Mouse (Mus musculus) lung, adult 2 months (tissue): ENCODE results near the gene Ppox. TPM values are rescaled to one million over a fixed set of nuclear protein-coding genes. Genes with fewer than 3 reads are reported as not detected.
"Not testable (repeated sequence)": the region's sequence is repeated elsewhere in the genome, so short reads cannot be mapped to it uniquely, and the experiment has no call there.

Experiments
- DNase-seq: peaks from one replicate; pipeline ENCODE4 v3.0.0; 2022
- H3K4me1 ChIP-seq: fragments of 200-500 bp; 2 replicates; pipeline ENCODE4 v1.6.1; 2011; ENCODE audit warnings: low read length; ENCODE audit not compliant: control insufficient read depth, insufficient read depth
- H3K4me3 ChIP-seq: fragments of 200-500 bp; replicated peaks from 2 replicates; pipeline ENCODE3; 2011; ENCODE audit warnings: low read depth, mild to moderate bottlenecking, control low read depth, low read length; ENCODE audit errors: extremely low read depth
- CTCF ChIP-seq: fragments of 200-500 bp; IDR thresholded peaks from 2 replicates; pipeline ENCODE4 v1.5.1; 2011; ENCODE audit warnings: mild to moderate bottlenecking, low read length, control low read depth; ENCODE audit not compliant: insufficient read depth
- POLR2A ChIP-seq: fragments of 200-500 bp; IDR thresholded peaks from 2 replicates; pipeline ENCODE4 v1.6.1; 2011; ENCODE audit warnings: low read depth, mild to moderate bottlenecking, control low read depth, low read length, borderline replicate concordance; ENCODE audit errors: extremely low read depth
- WGBS: fragments of 180-500 bp; shearing (Covaris S2); methylation state at CpG from one replicate; pipeline ENCODE4 v1.1.7; 2018; 5-methylcytosine and 5-hydroxymethylcytosine counted together
- polyA plus RNA-seq: library from polyadenylated mRNA; depleted of rRNA; stranded (reverse); fragments of >200 nt; gene quantifications from 2 replicates; pipeline ENCODE4 v1.2.3, GENCODE M21; 2012

Ppox gene
- polyA plus RNA-seq, 1 experiment = 49.0 TPM

GRCm38 (mm10) chr1:171248386-171249226 is 32.4 kb downstream of the Ppox start:
- Histone ChIP-seq H3K4me3 (no peak overlapping the region), H3K4me1 (peaks cover 15% of the 10 kb centered on the region)
- DNase-seq = no peak
- TF ChIP-seq CTCF (no peak), POLR2A (no peak)
- 29% methylated on average over 3 of the region's 3 CpGs for WGBS

- peaks cover 15% of the 10 kb centered on the region for H3K4me1 ChIP-seq
- WGBS = 22% methylated on average over 4 of the region's 4 CpGs
- TF ChIP-seq CTCF (no peak), POLR2A (no peak)
- no peak for DNase-seq
- H3K4me3 ChIP-seq = no peak overlapping the region
These were observed 33.1 kb downstream of the Ppox start for GRCm38 (mm10) chr1:171247916-171248315.

GRCm38 (mm10) chr1:171247453-171247841 is 33.5 kb downstream of the Ppox start:
- DNase-seq = no peak
- TF ChIP-seq CTCF (no peak), POLR2A (no peak)
- Histone ChIP-seq H3K4me1 (peaks cover 15% of the 10 kb centered on the region), H3K4me3 (peak overlapping the region; percentile 72)
- 6% methylated on average over 13 of the region's 13 CpGs for WGBS

- TF ChIP-seq CTCF (peak; percentile 69), POLR2A (peak; percentile 94; the same call in 1 of the 2 replicates)
- H3K4me1 ChIP-seq = peaks cover 15% of the 10 kb centered on the region
These were observed 34.1 kb downstream of the Ppox start for GRCm38 (mm10) chr1:171246709-171247452.

GRCm38 (mm10) chr1:171245353-171245752 is 35.6 kb downstream of the Ppox start:
- TF ChIP-seq POLR2A = no peak
- TF ChIP-seq CTCF = no peak
- peaks cover 15% of the 10 kb centered on the region for H3K4me1 ChIP-seq
- DNase-seq = no peak
- WGBS = 76% methylated on average over 8 of the region's 8 CpGs
- H3K4me3 ChIP-seq = no peak overlapping the region

More at GRCm38 (mm10) chr1:171246709-171247452, 34.1 kb downstream of the Ppox start:
- WGBS = under 1% methylated on average over 41 of the region's 41 CpGs
- DNase-seq = peak; percentile 94
- H3K4me3 ChIP-seq = peak overlapping the region; percentile 88

- not testable (repeated sequence) for DNase-seq, H3K4me1 ChIP-seq, H3K4me3 ChIP-seq
- 86% methylated on average over 12 of the region's 12 CpGs for WGBS
These were observed 39.0 kb downstream of the Ppox start for GRCm38 (mm10) chr1:171241952-171242351.

GRCm38 (mm10) chr1:171240911-171241310 is 40.1 kb downstream of the Ppox start:
- Histone ChIP-seq H3K4me1 (no peaks in the 10 kb centered on the region), H3K4me3 (no peak overlapping the region)
- TF ChIP-seq CTCF (no peak), POLR2A (no peak)
- 88% methylated on average over 10 of the region's 10 CpGs for WGBS
- no peak for DNase-seq

GRCm38 (mm10) chr1:171239992-171240744 is 40.8 kb downstream of the Ppox start:
- 57% methylated on average over 15 of the region's 15 CpGs for WGBS
- TF ChIP-seq POLR2A (no peak), CTCF (no peak)
- no peak for DNase-seq
- H3K4me3 ChIP-seq = no peak overlapping the region
- H3K4me1 ChIP-seq = no peaks in the 10 kb centered on the region

GRCm38 (mm10) chr1:171238463-171238862 is 42.5 kb downstream of the Ppox start:
- no peak overlapping the region for H3K4me3 ChIP-seq
- peak; percentile 70 for DNase-seq
- WGBS = 67% methylated on average over 14 of the region's 14 CpGs
- TF ChIP-seq CTCF (peak; percentile 73), POLR2A (no peak)
- H3K4me1 ChIP-seq = peaks cover under 1% of the 10 kb centered on the region; the same call in 1 of the 2 replicates

- WGBS = 64% methylated on average over 6 of the region's 6 CpGs
- Histone ChIP-seq H3K4me1 (peaks cover 4% of the 10 kb centered on the region; the same call in 1 of the 2 replicates), H3K4me3 (no peak overlapping the region)
- TF ChIP-seq POLR2A = no peak
- TF ChIP-seq CTCF = no peak
- no peak for DNase-seq
These were observed 43.5 kb downstream of the Ppox start for GRCm38 (mm10) chr1:171237438-171237837.
